Mouse (Mus musculus) mouse trophoblast stem cell (cell line): ENCODE results near the gene Hs1bp3.

ENCODE experiments used
- in situ Hi-C, 2 experiments: fragments of 300-500 bp; cut with MseI, MboI; formaldehyde crosslinking; loops; 2 replicates in 1 of 2; 3 replicates in 1 of 2; pipeline ENCODE4 v1.15.1; 2025

Hs1bp3 gene

GRCm38 (mm10) chr12:8358344-8358966 is 45.2 kb downstream of the Hs1bp3 start:
- in situ Hi-C loops: no loop called here

DNA sequence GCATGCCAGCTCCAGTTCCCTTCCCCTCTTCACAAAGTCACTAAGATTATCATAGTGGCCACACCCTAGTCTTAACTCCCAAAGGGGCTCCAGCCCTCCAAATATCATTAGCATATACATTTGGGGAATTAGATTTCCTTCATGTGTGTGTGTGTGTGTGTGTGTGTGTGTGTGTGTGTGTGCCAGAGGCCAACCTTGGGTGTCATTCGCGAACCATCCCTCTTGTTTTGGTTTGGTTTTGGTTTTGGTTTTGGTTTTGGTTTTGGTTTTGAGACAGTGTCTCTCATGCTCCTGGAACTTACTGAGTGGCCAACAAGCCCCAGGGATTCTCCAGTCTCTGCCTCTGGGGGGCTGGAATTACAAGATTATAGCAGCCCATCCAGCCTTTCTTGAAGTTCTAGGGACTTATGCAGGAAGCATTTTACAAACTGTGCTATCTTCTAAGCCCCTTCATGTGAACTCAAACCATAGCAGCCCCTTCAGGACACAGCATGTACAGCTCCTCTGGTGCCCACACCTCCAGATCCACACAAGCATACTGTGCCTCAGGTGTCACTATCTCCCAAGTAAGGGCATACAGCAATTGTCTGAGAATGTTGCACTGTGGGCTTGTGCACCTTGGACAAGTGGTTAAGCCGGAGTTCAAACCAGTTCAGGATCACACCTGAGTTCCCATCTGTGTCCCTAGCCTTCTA is 46.3 kb downstream of the Hs1bp3 start:
- in situ Hi-C loops: no loop called here

- in situ Hi-C loops: no loop called here
Measured at GRCm38 (mm10) chr12:8361866-8362265, 48.6 kb downstream of the Hs1bp3 start.

- in situ Hi-C loops: no loop called here
Measured at GRCm38 (mm10) chr12:8362400-8362799, 49.2 kb downstream of the Hs1bp3 start.

- in situ Hi-C loops: no loop called here
Measured at GRCm38 (mm10) chr12:8364321-8364838, 51.1 kb downstream of the Hs1bp3 start.

GRCm38 (mm10) chr12:8365336-8365735 is 52.1 kb downstream of the Hs1bp3 start:
- in situ Hi-C loops: no loop called here

GRCm38 (mm10) chr12:8365905-8366576 is 52.8 kb downstream of the Hs1bp3 start:
- in situ Hi-C loops: no loop called here

- in situ Hi-C loops: no loop called here
Measured at GRCm38 (mm10) chr12:8366688-8367087, 53.5 kb downstream of the Hs1bp3 start.

GRCm38 (mm10) chr12:8371746-8372510 is 58.7 kb downstream of the Hs1bp3 start:
- in situ Hi-C loops: no loop called here

DNA sequence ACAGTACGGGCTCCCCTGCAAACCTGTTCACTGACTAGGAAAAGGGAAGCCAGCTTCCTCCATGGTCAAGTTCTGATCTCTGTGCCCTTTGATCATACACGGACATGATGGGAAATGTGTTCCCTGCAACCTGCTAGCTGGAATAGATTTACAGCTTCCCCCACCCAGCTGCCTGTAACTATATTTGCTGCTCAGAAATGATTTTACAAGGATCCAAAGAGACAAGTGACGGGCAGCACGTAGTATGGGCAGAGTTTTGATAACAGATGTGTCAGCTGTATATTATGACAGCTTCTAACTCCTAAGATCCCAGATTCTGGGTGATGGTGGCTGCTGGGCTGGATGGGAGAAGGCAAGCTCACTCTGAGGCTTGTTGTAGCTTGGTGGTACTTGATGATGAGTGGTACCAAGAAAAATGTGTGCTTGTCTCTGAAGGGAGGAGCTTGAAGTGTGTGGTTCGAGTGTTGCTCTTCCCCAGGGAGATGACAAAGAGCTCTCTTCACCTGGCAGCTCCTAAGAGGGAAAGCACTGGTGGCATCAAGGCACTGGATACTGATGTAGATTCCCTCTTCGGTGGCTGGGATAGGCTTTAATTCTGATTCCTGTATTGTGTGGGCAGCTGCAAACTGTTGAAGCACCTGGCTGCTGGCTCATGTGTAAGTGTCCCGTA is 59.4 kb downstream of the Hs1bp3 start:
- in situ Hi-C loops: no loop called here

- in situ Hi-C loops: no loop called here
Measured at GRCm38 (mm10) chr12:8373741-8374140, 60.5 kb downstream of the Hs1bp3 start.

DNA sequence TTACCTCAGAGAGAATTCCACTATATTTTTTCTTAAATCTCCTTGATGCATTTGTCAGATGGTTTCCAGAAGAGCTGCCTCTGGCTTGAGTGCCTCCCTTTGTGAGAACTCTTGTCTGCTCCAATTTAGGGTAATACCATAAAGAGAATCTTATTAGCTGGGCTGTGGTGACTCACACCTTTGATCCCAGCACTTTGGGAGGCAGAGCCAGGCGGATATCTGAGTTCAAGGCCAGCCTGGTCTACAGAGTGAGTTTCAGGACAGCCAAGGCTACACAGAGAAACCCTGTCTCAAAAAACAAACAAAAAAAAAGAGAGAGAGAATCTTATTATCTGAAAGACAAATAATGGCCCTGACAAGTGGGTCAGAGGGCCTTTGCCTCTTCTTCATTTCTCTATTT is 63.9 kb downstream of the Hs1bp3 start:
- in situ Hi-C loops: no loop called here

- in situ Hi-C loops: no loop called here
Measured at GRCm38 (mm10) chr12:8377955-8378620, 64.9 kb downstream of the Hs1bp3 start.

DNA sequence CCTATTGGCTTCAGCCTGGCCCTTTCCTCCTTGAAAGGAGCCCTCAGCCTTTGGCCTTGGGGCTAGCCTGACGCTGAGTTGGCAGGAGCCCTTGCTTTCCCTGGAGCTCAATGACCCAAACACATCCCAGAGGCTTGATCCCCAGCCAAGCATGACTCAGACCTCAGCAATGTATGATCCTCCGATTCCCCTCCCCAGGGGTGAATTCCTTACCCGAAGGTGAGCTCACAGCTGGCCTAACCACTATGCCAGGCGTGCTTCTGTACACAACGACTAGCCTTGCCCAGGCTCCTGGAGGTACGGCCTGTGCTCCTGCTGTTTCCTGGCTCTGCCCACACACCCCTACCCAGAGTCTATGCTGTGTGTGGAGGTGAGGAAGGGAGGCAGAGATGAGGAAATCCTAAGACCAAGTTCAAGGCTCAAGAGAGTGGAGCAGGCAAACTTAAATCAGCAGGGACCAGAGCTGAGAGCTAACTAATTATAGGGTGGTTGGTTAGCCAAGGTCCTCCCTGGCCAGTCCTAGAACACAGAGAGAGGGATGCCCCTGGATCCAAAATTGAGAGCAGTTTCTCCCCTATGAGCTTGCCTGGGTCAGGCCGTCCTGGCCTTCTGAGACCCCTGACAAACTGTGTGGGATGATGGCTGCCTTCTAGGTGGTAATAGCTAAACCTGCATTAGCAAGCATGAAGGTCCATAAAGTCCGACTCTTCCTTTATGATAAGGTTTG is 66.7 kb downstream of the Hs1bp3 start:
- in situ Hi-C loops: no loop called here

GRCm38 (mm10) chr12:8380944-8381343 is 67.7 kb downstream of the Hs1bp3 start:
- in situ Hi-C loops: no loop called here

DNA sequence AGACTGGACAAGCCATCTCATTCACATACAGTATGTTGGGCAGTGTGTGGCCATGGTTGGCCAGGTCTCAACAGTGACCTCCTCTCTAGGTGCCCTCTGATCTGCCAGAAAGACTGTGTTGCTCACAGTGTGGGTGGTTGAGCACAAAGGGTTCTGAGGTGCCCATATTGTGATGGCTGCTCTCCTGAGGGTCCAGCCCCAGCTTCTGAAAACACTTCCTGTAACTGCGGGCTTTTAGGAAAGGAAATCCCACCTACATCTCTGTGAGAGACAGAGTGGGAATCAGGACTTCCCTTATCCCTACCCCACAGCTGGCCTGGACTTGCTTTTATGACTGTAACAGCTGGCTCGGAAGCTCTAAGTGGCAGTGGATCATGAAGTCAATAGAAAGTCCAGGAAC is 68.7 kb downstream of the Hs1bp3 start:
- in situ Hi-C loops: no loop called here

GRCm38 (mm10) chr12:8383822-8384221 is 70.6 kb downstream of the Hs1bp3 start:
- in situ Hi-C loops: no loop called here

DNA sequence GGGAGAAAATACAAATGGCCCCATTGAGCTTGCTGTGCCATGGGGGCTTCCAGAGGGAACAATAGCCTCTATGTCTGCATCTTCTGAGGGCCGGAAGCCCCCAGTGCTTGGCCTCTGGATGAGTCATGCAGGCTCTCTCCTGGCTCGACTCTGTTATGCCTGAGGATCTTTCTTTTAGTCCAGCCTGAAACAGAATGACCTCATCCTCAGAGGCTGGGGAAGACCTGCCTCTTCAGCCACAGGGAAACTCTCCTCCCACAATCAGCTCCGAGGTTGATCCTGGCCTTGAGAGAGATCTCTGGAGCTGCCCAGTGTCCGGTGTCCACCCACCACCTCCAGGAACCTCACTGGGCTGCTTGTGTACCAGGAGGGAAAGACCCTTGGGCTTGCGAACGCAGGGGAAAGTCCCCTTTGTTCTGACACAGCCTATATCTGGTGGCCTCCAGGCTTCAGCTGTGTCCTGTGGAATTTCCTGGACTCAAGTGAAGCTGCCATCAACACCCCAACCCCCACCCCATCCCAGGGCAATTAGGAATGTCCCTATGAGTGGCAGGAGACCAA is 73.3 kb downstream of the Hs1bp3 start:
- in situ Hi-C loops: no loop called here

DNA sequence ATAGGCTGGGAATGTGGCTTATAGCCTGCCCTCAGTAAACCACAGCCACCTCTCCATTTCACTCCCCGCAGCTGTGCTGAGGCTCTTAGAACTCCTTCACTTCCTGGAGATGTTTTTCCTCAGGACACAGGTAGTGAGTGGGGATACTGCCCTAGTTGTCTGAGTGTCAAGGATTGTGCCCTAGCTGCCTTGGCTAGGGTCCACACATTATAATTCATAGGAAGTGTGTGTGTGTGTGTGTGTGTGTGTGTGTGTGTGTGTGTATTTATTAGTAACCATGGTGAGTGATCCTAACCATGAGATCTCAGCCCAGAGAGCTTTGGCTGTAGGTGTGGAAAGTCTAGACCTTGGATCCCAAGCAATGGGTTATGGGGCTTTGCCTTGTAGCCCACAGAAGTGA is 74.0 kb downstream of the Hs1bp3 start:
- in situ Hi-C loops: no loop called here
